Mouse (Mus musculus): Measurements from ENCODE around the gene Cyp11a1. TPM values are rescaled to one million over a fixed set of nuclear protein-coding genes. Genes with fewer than 3 reads are reported as not detected.

Cyp11a1 gene
- polyA plus RNA-seq, 1 experiment, result 0.36 TPM

GRCm38 (mm10) chr9:58042391-58042790 is 36.2 kb downstream of the Cyp11a1 start:
- no peak for DNase-seq (ENCODE audit: low spot score)

- no peak for DNase-seq (ENCODE audit: low spot score)
These were observed 37.3 kb downstream of the Cyp11a1 start for GRCm38 (mm10) chr9:58043496-58044017.

GRCm38 (mm10) chr9:58044828-58045227 is 38.6 kb downstream of the Cyp11a1 start:
- DNase-seq (ENCODE audit: low spot score), result no peak

GRCm38 (mm10) chr9:58045646-58046045 is 39.4 kb downstream of the Cyp11a1 start:
- DNase-seq (ENCODE audit: low spot score), result no peak

GRCm38 (mm10) chr9:58047061-58047460 is 40.9 kb downstream of the Cyp11a1 start:
- DNase-seq (ENCODE audit: low spot score), result no peak

- no peak for DNase-seq (ENCODE audit: low spot score)
These were observed 42.4 kb downstream of the Cyp11a1 start for GRCm38 (mm10) chr9:58048621-58049020.

GRCm38 (mm10) chr9:58049186-58049585 is 43.0 kb downstream of the Cyp11a1 start:
- DNase-seq (ENCODE audit: low spot score), result no peak

GRCm38 (mm10) chr9:58049861-58050260 is 43.6 kb downstream of the Cyp11a1 start:
- DNase-seq (ENCODE audit: low spot score), result no peak

GRCm38 (mm10) chr9:58051937-58052336 is 45.7 kb downstream of the Cyp11a1 start:
- no peak for DNase-seq (ENCODE audit: low spot score)

GRCm38 (mm10) chr9:58053102-58053501 is 46.9 kb downstream of the Cyp11a1 start:
- no peak for DNase-seq (ENCODE audit: low spot score)

- DNase-seq (ENCODE audit: low spot score), result no peak
These were observed 47.3 kb downstream of the Cyp11a1 start for GRCm38 (mm10) chr9:58053544-58053943.

- DNase-seq (ENCODE audit: low spot score), result no peak
These were observed 47.8 kb downstream of the Cyp11a1 start for GRCm38 (mm10) chr9:58054032-58054431.

GRCm38 (mm10) chr9:58055666-58056065 is 49.5 kb downstream of the Cyp11a1 start:
- no peak for DNase-seq (ENCODE audit: low spot score)

GRCm38 (mm10) chr9:58059920-58060319 is 53.7 kb downstream of the Cyp11a1 start:
- no peak for DNase-seq (ENCODE audit: low spot score)

GRCm38 (mm10) chr9:58060677-58061667 is 54.8 kb downstream of the Cyp11a1 start:
- no peak for DNase-seq (ENCODE audit: low spot score)

- DNase-seq (ENCODE audit: low spot score), result no peak
These were observed 57.3 kb downstream of the Cyp11a1 start, which contains the start of gene Stra6 for GRCm38 (mm10) chr9:58063531-58063930. Gene Stra6 (plus strand): TSS chr9:58063788.

GRCm38 (mm10) chr9:58065532-58065931 is 59.3 kb downstream of the Cyp11a1 start:
- DNase-seq (ENCODE audit: low spot score), result no peak

GRCm38 (mm10) chr9:58065977-58066730 is 59.9 kb downstream of the Cyp11a1 start:
- no peak for DNase-seq (ENCODE audit: low spot score)

- DNase-seq (ENCODE audit: low spot score), result no peak
These were observed 60.5 kb downstream of the Cyp11a1 start for GRCm38 (mm10) chr9:58066731-58067095.

GRCm38 (mm10) chr9:58067546-58067945 is 61.3 kb downstream of the Cyp11a1 start:
- no peak for DNase-seq (ENCODE audit: low spot score)

- DNase-seq (ENCODE audit: low spot score), result no peak
These were observed 68.3 kb downstream of the Cyp11a1 start for GRCm38 (mm10) chr9:58074561-58074960.

Data from urinary bladder, adult 2 months (tissue).